Mouse (Mus musculus): ENCODE data around the gene Rack1. TPM values are rescaled to one million over a fixed set of nuclear protein-coding genes. Genes with fewer than 3 reads are reported as not detected.
"Not testable (repeated sequence)": the region's sequence is repeated elsewhere in the genome, so short reads cannot be mapped to it uniquely, and the experiment has no call there.

Gene Rack1
- polyA plus RNA-seq, 1 experiment, result 3,051 TPM

DNA sequence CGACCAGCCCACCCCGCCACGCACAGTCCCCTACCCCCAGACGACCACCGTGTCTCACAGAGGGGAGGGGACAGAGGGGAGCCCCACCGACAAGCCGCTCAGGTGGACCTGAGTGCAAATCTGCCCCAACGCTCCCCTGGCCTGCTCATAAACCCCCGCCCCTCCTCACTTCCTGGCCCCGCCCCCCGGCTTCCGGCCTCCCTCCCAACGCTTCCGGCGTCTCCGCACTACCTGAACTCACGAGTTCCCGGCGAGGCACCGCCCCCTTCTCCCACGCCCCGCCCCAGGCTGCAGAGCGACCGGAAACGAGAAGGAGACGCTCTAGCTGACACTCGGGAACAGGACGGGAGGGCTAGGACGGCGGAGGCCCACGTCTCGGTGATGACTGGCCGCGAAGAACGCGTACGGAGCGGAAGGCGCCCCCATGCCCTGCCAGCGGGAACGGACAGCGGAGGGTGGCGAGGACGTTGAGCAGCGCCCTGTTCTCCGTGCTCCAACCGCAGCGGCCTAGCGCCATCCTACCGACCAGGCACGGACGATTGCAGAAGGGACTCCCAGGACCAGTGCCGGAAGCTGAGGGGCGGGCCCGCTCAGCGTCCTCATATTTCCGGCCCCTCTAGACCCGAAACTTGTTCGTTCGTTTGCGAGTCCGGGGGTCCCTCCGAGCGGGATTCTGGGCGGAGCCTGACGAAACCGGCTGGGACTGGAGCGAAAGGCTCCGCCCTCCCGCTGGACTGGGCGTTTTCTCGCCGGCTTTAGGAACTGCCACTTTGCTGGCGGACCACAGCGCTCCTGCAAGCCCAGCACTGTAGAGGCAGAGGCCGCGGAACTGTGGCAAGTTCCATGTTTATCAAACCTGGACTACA is 16.9 kb downstream of the Rack1 start, which contains the start of gene Trim41:
Gene Trim41, minus strand, starts transcription at position 554 of the 866 bp plus-strand sequence.
- H3K79me2 ChIP-seq (ENCODE audit: control insufficient read depth, insufficient read depth), result peaks cover 41% of the 10 kb centered on the region
- H3K4me3 ChIP-seq (ENCODE audit: insufficient read depth, poor library complexity, severe bottlenecking), result peak within 1 kb of the TSS; percentile 78
- TF ChIP-seq USF1 (IDR thresholded peaks at IDR 0.05; ENCODE audit: low read depth) (no peak), CTCF (IDR thresholded peaks at IDR 0.05; ENCODE audit: control insufficient read depth, insufficient read depth, insufficient read length) (no peak), MYOG (IDR thresholded peaks at IDR 0.05; ENCODE audit: control insufficient read depth, extremely low read depth, insufficient read length) (no peak), MYOD1 (IDR thresholded peaks at IDR 0.05; ENCODE audit: control insufficient read depth, insufficient read length, low read depth) (no peak), CEBPB (IDR thresholded peaks at IDR 0.05; ENCODE audit: low read depth) (no peak), FOSL1 (IDR thresholded peaks at IDR 0.05; ENCODE audit: insufficient read depth, low read length, poor library complexity, severe bottlenecking) (no peak), MAX (IDR thresholded peaks at IDR 0.05) (no peak)
- no peaks in the 10 kb centered on the region for H3K27me3 ChIP-seq (ENCODE audit: control insufficient read depth, insufficient read depth, insufficient read length)
- peaks cover 33% of the 10 kb centered on the region for H3K36me3 ChIP-seq (ENCODE audit: control insufficient read depth, insufficient read depth)
- peak within 1 kb of the TSS; percentile 94 for H3ac ChIP-seq (ENCODE audit: control insufficient read depth, insufficient read length, low read depth)
- peaks cover 33% of the 10 kb centered on the region for H3K79me3 ChIP-seq (ENCODE audit: low read depth)

GRCm38 (mm10) chr11:48817794-48818193 is 17.7 kb downstream of the Rack1 start:
- peaks cover 33% of the 10 kb centered on the region for H3K79me3 ChIP-seq (ENCODE audit: low read depth)
- no peak for TF ChIP-seq CEBPB (IDR thresholded peaks at IDR 0.05; ENCODE audit: low read depth)
- TF ChIP-seq USF1 (IDR thresholded peaks at IDR 0.05; ENCODE audit: low read depth), result no peak
- no peak for TF ChIP-seq MYOD1 (IDR thresholded peaks at IDR 0.05; ENCODE audit: control insufficient read depth, insufficient read length, low read depth)
- TF ChIP-seq CTCF (IDR thresholded peaks at IDR 0.05; ENCODE audit: control insufficient read depth, insufficient read depth, insufficient read length), result no peak
- TF ChIP-seq MAX (IDR thresholded peaks at IDR 0.05), result no peak
- TF ChIP-seq FOSL1 (IDR thresholded peaks at IDR 0.05; ENCODE audit: insufficient read depth, low read length, poor library complexity, severe bottlenecking), result no peak
- TF ChIP-seq MYOG (IDR thresholded peaks at IDR 0.05; ENCODE audit: control insufficient read depth, extremely low read depth, insufficient read length), result no peak
- peaks cover 41% of the 10 kb centered on the region for H3K79me2 ChIP-seq (ENCODE audit: control insufficient read depth, insufficient read depth)
- H3K4me3 ChIP-seq (ENCODE audit: insufficient read depth, poor library complexity, severe bottlenecking), result peak overlapping the region; percentile 78
- H3K36me3 ChIP-seq (ENCODE audit: control insufficient read depth, insufficient read depth), result peaks cover 25% of the 10 kb centered on the region
- no peak overlapping the region for H3ac ChIP-seq (ENCODE audit: control insufficient read depth, insufficient read length, low read depth)
- no peaks in the 10 kb centered on the region for H3K27me3 ChIP-seq (ENCODE audit: control insufficient read depth, insufficient read depth, insufficient read length)

- H3K79me2 ChIP-seq (ENCODE audit: control insufficient read depth, insufficient read depth), result peaks cover 36% of the 10 kb centered on the region
- H3K4me3 ChIP-seq (ENCODE audit: insufficient read depth, poor library complexity, severe bottlenecking), result peak overlapping the region; percentile 78
- H3K27me3 ChIP-seq (ENCODE audit: control insufficient read depth, insufficient read depth, insufficient read length), result no peaks in the 10 kb centered on the region
- peaks cover 20% of the 10 kb centered on the region for H3K36me3 ChIP-seq (ENCODE audit: control insufficient read depth, insufficient read depth)
- TF ChIP-seq CEBPB (IDR thresholded peaks at IDR 0.05; ENCODE audit: low read depth) (peak; percentile 38), CTCF (IDR thresholded peaks at IDR 0.05; ENCODE audit: control insufficient read depth, insufficient read depth, insufficient read length) (no peak)
- peaks cover 31% of the 10 kb centered on the region for H3K79me3 ChIP-seq (ENCODE audit: low read depth)
- peak overlapping the region; percentile 4 for H3ac ChIP-seq (ENCODE audit: control insufficient read depth, insufficient read length, low read depth)
Measured at GRCm38 (mm10) chr11:48818346-48818745, 18.2 kb downstream of the Rack1 start.

DNA sequence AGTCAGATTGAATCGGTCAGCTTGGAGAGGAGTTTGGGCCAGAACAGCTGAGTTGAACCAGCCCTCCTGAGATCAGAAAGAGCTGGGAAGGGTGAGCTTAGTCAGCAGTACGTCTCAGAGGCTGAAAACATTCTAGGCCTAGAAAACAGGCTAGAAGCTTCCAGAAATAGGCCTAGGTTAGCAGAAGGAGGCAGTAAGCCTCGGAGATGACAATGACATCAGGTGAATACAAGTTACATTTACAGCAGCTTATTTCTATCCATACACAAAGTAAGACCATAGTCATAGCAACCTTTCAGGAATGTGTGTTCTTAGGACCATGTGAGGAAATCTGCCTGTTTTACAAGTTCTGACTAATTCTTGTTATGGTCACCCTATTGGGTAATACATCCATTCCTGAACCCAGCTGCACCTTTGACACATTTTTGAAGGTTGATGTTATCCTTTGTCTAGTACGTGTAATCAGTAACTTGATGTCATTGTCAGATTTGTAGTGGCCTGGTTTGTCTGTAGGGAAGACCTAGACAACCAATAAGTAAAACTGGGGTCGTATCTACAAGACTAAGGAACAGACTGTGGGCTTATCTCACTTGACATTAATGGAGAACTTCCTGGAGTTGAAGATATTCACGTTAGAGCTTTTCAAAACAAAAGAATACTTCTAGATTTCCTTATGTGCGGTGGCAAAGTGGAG is 19.6 kb downstream of the Rack1 start:
- Histone ChIP-seq H3ac (ENCODE audit: control insufficient read depth, insufficient read length, low read depth) (no peak overlapping the region), H3K79me2 (ENCODE audit: control insufficient read depth, insufficient read depth) (peaks cover 22% of the 10 kb centered on the region), H3K79me3 (ENCODE audit: low read depth) (peaks cover 19% of the 10 kb centered on the region), H3K36me3 (ENCODE audit: control insufficient read depth, insufficient read depth) (peaks cover 6% of the 10 kb centered on the region), H3K27me3 (ENCODE audit: control insufficient read depth, insufficient read depth, insufficient read length) (no peaks in the 10 kb centered on the region), H3K4me3 (ENCODE audit: insufficient read depth, poor library complexity, severe bottlenecking) (no peak overlapping the region)
- TF ChIP-seq CEBPB (IDR thresholded peaks at IDR 0.05; ENCODE audit: low read depth), result no peak
- no peak for TF ChIP-seq USF1 (IDR thresholded peaks at IDR 0.05; ENCODE audit: low read depth)
- TF ChIP-seq MYOD1 (IDR thresholded peaks at IDR 0.05; ENCODE audit: control insufficient read depth, insufficient read length, low read depth), result no peak
- no peak for TF ChIP-seq MYOG (IDR thresholded peaks at IDR 0.05; ENCODE audit: control insufficient read depth, extremely low read depth, insufficient read length)
- TF ChIP-seq CTCF (IDR thresholded peaks at IDR 0.05; ENCODE audit: control insufficient read depth, insufficient read depth, insufficient read length), result no peak
- TF ChIP-seq FOSL1 (IDR thresholded peaks at IDR 0.05; ENCODE audit: insufficient read depth, low read length, poor library complexity, severe bottlenecking), result no peak
- no peak for TF ChIP-seq MAX (IDR thresholded peaks at IDR 0.05)

- no peak overlapping the region for H3K4me3 ChIP-seq (ENCODE audit: insufficient read depth, poor library complexity, severe bottlenecking)
- TF ChIP-seq MYOG (IDR thresholded peaks at IDR 0.05; ENCODE audit: control insufficient read depth, extremely low read depth, insufficient read length), result no peak
- no peak for TF ChIP-seq FOSL1 (IDR thresholded peaks at IDR 0.05; ENCODE audit: insufficient read depth, low read length, poor library complexity, severe bottlenecking)
- no peak for TF ChIP-seq USF1 (IDR thresholded peaks at IDR 0.05; ENCODE audit: low read depth)
- H3K79me3 ChIP-seq (ENCODE audit: low read depth), result peaks cover 14% of the 10 kb centered on the region
- H3K36me3 ChIP-seq (ENCODE audit: control insufficient read depth, insufficient read depth), result peaks cover 1% of the 10 kb centered on the region
- no peaks in the 10 kb centered on the region for H3K27me3 ChIP-seq (ENCODE audit: control insufficient read depth, insufficient read depth, insufficient read length)
- peaks cover 17% of the 10 kb centered on the region for H3K79me2 ChIP-seq (ENCODE audit: control insufficient read depth, insufficient read depth)
- no peak overlapping the region for H3ac ChIP-seq (ENCODE audit: control insufficient read depth, insufficient read length, low read depth)
Measured at GRCm38 (mm10) chr11:48820308-48820674, 20.2 kb downstream of the Rack1 start.

GRCm38 (mm10) chr11:48821299-48821698 is 21.2 kb downstream of the Rack1 start:
- H3ac ChIP-seq (ENCODE audit: control insufficient read depth, insufficient read length, low read depth); H3K27me3 ChIP-seq (ENCODE audit: control insufficient read depth, insufficient read depth, insufficient read length); H3K36me3 ChIP-seq (ENCODE audit: control insufficient read depth, insufficient read depth); H3K79me3 ChIP-seq (ENCODE audit: low read depth); H3K79me2 ChIP-seq (ENCODE audit: control insufficient read depth, insufficient read depth); H3K4me3 ChIP-seq (ENCODE audit: insufficient read depth, poor library complexity, severe bottlenecking): not testable (repeated sequence)
